Mouse (Mus musculus) kidney, embryonic 14.5 days (tissue): ENCODE data around the gene Nabp2. TPM values are rescaled to one million over a fixed set of nuclear protein-coding genes. Genes with fewer than 3 reads are reported as not detected.
A peak's percentile ranks its signal among the peaks of the same experiment; 100 is the strongest.

Experiments
- ATAC-seq: fragments of 200-750 bp; cut with Nextera tagmentation; 2 replicates; pipeline ENCODE4 v1.8.0; 2017; ENCODE audit warnings: moderate number of reproducible peaks, mild to moderate bottlenecking, moderate TSS enrichment, moderate library complexity; ENCODE audit not compliant: low FRiP score, low TSS enrichment
- H3K27ac ChIP-seq: fragments of 300-500 bp; sonication (generic); 2 replicates; pipeline ENCODE4 v1.5.1; 2014; ENCODE audit warnings: low read depth, mild to moderate bottlenecking, low read length, moderate library complexity, mixed read lengths
- H3K27me3 ChIP-seq: fragments of 300-500 bp; sonication (generic); 2 replicates; pipeline ENCODE4 v1.6.1; 2014; ENCODE audit warnings: mild to moderate bottlenecking, low read length; ENCODE audit not compliant: control insufficient read depth, insufficient read depth
- H3K36me3 ChIP-seq: fragments of 300-500 bp; sonication (generic); 2 replicates; pipeline ENCODE4 v1.6.1; 2014; ENCODE audit warnings: low read length, mixed read lengths; ENCODE audit not compliant: control insufficient read depth, insufficient read depth
- H3K4me1 ChIP-seq: fragments of 300-500 bp; sonication (generic); 2 replicates; pipeline ENCODE4 v1.6.1; 2014; ENCODE audit warnings: low read length, mixed read lengths; ENCODE audit not compliant: control insufficient read depth, insufficient read depth
- H3K4me2 ChIP-seq: fragments of 300-500 bp; sonication (generic); replicated peaks from 2 replicates; pipeline ENCODE4 v1.6.1; 2014; ENCODE audit warnings: low read depth, mild to moderate bottlenecking, low read length
- H3K4me3 ChIP-seq: fragments of 300-500 bp; sonication (generic); 2 replicates; pipeline ENCODE4 v1.5.1; 2014; ENCODE audit warnings: mild to moderate bottlenecking, low read length
- H3K9ac ChIP-seq: fragments of 300-500 bp; sonication (generic); 2 replicates; pipeline ENCODE4 v1.6.1; 2014; ENCODE audit warnings: low read depth, mild to moderate bottlenecking, low read length, moderate library complexity
- H3K9me3 ChIP-seq: fragments of 300-500 bp; sonication (generic); 2 replicates; pipeline ENCODE4 v1.6.1; 2016; ENCODE audit warnings: low read length; ENCODE audit not compliant: control insufficient read depth
- WGBS: fragments of 180-500 bp; shearing (Covaris S2); extraction: QIAGEN DNeasy Blood & Tissue Kit; methylation state at CpG from one replicate; pipeline ENCODE4 v1.1.7; 2014; 5-methylcytosine and 5-hydroxymethylcytosine counted together
- polyA plus RNA-seq: library from polyadenylated mRNA; unstranded; fragments of >200 nt; fragmentation: Nextera tagmentation; extraction: Ambion mirVana; gene quantifications from 2 replicates; pipeline ENCODE4 v1.2.1, GENCODE M21; 2014

Nabp2 gene
- polyA plus RNA-seq, 1 experiment from 2014 or later, result 103 TPM

- Histone ChIP-seq H3K36me3 (peaks cover 62% of the 10 kb centered on the region), H3K27me3 (no peaks in the 10 kb centered on the region), H3K9me3 (no peaks in the 10 kb centered on the region), H3K4me1 (peaks cover 25% of the 10 kb centered on the region), H3K4me3 (no peak overlapping the region), H3K9ac (no peak overlapping the region), H3K4me2 (no peak overlapping the region), H3K27ac (peak overlapping the region; percentile 48; the same call in 1 of the 2 replicates)
- 45% methylated on average over 17 of the region's 17 CpGs for WGBS
- peak; percentile 84 for ATAC-seq
Measured at GRCm38 (mm10) chr10:128435186-128435823, 24.0 kb upstream of the Nabp2 start.

- H3K4me2 ChIP-seq, result no peak overlapping the region
- WGBS, result 69% methylated on average over 10 of the region's 10 CpGs
- H3K27me3 ChIP-seq, result no peaks in the 10 kb centered on the region
- H3K9me3 ChIP-seq, result no peaks in the 10 kb centered on the region
- H3K36me3 ChIP-seq, result peaks cover 61% of the 10 kb centered on the region
- H3K4me3 ChIP-seq, result no peak overlapping the region
- H3K4me1 ChIP-seq, result peaks cover 22% of the 10 kb centered on the region
- ATAC-seq, result 0 out of 2 replicates have a peak, but pooled peaks have one; percentile 6
- peak overlapping the region; percentile 48; the same call in 1 of the 2 replicates for H3K27ac ChIP-seq
- H3K9ac ChIP-seq, result no peak overlapping the region
Measured at GRCm38 (mm10) chr10:128434681-128435080, 23.4 kb upstream of the Nabp2 start.

DNA sequence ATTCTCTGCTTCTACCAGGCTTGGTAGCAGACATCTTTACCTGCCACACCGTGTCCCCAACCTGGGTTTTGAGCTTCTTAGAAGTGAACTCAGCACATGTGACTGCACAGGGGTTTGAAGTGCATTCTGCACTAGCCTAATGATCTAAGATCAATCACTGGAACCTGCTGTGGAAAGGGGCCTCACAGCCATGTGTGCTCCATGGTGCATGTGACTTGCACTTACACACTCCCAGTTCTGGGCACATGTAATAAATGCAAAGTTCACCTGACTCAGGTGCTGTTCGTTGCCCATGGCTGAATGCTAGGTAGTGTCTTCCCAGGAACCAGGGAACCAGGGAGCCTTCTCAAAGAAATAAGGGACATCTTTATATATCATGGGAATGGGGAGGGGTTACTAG is 22.1 kb upstream of the Nabp2 start:
- no peak overlapping the region for H3K27ac ChIP-seq
- H3K4me3 ChIP-seq, result no peak overlapping the region
- H3K27me3 ChIP-seq, result no peaks in the 10 kb centered on the region
- H3K9me3 ChIP-seq, result no peaks in the 10 kb centered on the region
- no peak overlapping the region for H3K9ac ChIP-seq
- H3K4me2 ChIP-seq, result no peak overlapping the region
- ATAC-seq, result no peak
- H3K36me3 ChIP-seq, result peaks cover 63% of the 10 kb centered on the region
- WGBS, result 71% methylated on average over 2 of the region's 2 CpGs
- H3K4me1 ChIP-seq, result peaks cover 15% of the 10 kb centered on the region

- Histone ChIP-seq H3K4me1 (peaks cover 6% of the 10 kb centered on the region), H3K9me3 (no peaks in the 10 kb centered on the region), H3K36me3 (peaks cover 40% of the 10 kb centered on the region), H3K27me3 (no peaks in the 10 kb centered on the region), H3K4me3 (no peak overlapping the region), H3K4me2 (no peak overlapping the region), H3K27ac (no peak overlapping the region), H3K9ac (no peak overlapping the region)
- ATAC-seq, result no peak
- 86% methylated on average over 4 of the region's 4 CpGs for WGBS
Measured at GRCm38 (mm10) chr10:128429454-128429853, 18.2 kb upstream of the Nabp2 start.

DNA sequence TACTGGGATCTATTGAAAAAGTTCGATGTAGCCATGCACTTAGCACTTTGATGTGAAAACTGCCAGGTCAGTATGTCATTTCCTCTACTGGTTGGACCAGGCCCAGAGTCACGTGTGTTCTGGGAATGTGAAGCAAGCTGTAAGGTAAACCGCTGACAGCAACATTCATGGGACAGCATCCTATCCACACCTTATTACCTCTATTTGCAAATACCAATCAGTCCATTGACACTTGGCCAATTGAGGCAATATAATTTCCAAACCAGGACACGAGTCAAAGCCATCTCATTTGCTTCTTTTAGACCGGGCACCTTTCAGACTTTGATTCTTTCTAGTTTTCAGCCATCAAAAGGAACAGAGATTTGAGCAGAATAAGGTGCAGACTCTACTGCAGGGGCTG is 17.8 kb upstream of the Nabp2 start:
- ATAC-seq, result no peak
- no peak overlapping the region for H3K27ac ChIP-seq
- H3K9me3 ChIP-seq, result no peaks in the 10 kb centered on the region
- peaks cover 43% of the 10 kb centered on the region for H3K36me3 ChIP-seq
- no peak overlapping the region for H3K4me3 ChIP-seq
- H3K9ac ChIP-seq, result no peak overlapping the region
- 80% methylated on average over 5 of the region's 5 CpGs for WGBS
- no peaks in the 10 kb centered on the region for H3K27me3 ChIP-seq
- H3K4me2 ChIP-seq, result no peak overlapping the region
- H3K4me1 ChIP-seq, result 0 out of 2 replicates have a peak, but pooled peaks cover 3% of the 10 kb centered on the region

DNA sequence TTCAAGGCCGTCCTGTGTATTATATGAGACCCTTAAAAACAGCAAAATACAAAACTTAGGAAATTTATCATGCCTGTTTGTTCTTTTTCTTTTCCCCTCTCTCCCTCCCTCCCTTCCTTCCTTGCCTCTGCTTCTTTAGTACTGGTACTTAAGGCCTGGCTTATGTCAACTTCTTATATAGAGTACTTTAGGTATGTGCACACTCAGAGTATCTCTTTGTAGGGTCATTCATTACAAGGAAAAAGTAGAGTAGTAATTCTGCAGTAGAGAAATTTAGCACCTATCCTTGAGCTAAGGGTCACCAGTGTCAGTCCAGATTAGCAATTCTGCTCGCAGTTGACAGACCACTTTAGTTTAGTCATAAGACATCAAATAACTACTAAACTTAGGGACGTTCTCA is 14.0 kb upstream of the Nabp2 start:
- Histone ChIP-seq H3K9ac (no peak overlapping the region), H3K4me1 (no peaks in the 10 kb centered on the region), H3K36me3 (peaks cover 65% of the 10 kb centered on the region), H3K27me3 (no peaks in the 10 kb centered on the region), H3K4me2 (no peak overlapping the region), H3K9me3 (no peaks in the 10 kb centered on the region), H3K4me3 (no peak overlapping the region), H3K27ac (peak overlapping the region; percentile 65; the same call in 1 of the 2 replicates)
- ATAC-seq, result no peak
- WGBS, result 67% methylated on average over 3 of the region's 3 CpGs

DNA sequence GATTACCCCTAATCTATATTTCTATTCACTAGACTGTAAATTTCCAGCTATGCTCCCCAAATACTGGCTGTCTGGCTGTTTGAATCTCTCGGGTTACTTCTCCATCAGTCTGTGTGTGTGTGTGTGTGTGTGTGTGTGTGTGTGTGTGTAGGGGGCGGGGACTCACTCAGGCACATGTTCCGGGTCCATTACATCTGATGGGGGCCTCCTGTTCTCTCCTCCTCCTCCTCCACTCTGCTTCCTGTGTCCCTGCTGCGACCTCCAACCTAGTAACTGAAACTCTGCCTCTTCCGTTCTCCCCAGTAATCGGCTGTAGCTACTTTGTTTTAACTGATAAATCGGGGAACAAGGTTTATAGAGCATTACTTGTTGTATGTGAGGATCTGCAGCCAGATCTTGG is 13.3 kb upstream of the Nabp2 start:
- Histone ChIP-seq H3K27ac (peak overlapping the region; percentile 65; the same call in 1 of the 2 replicates), H3K4me3 (no peak overlapping the region), H3K36me3 (peaks cover 66% of the 10 kb centered on the region), H3K27me3 (no peaks in the 10 kb centered on the region), H3K9me3 (no peaks in the 10 kb centered on the region), H3K4me2 (no peak overlapping the region), H3K9ac (no peak overlapping the region), H3K4me1 (no peaks in the 10 kb centered on the region)
- peak; percentile 87 for ATAC-seq
- 9% methylated on average over 7 of the region's 7 CpGs for WGBS

DNA sequence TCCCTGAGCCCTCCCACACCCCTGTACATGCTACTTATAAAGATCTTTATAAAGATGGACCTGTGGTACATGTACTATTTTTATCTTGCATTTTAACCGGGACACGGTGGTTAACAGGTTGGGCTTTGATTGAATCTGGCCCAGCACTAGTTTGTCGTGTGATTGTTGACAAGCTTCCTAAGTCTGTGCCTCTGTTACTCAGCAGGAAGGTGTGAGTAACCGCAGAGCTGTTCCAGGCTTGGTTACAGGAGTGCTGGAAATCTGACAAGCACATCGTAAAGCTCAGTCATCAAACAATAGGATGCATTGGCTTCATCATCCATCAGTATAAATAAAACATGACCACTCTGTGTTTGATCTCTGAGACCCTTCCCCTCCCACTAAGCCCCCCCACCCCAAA is 11.1 kb upstream of the Nabp2 start:
- no peak overlapping the region for H3K4me3 ChIP-seq
- WGBS, result 74% methylated on average over 5 of the region's 5 CpGs
- no peaks in the 10 kb centered on the region for H3K9me3 ChIP-seq
- H3K9ac ChIP-seq, result no peak overlapping the region
- H3K27ac ChIP-seq, result no peak overlapping the region
- H3K36me3 ChIP-seq, result peaks cover 69% of the 10 kb centered on the region
- no peak for ATAC-seq
- H3K4me1 ChIP-seq, result no peaks in the 10 kb centered on the region
- H3K4me2 ChIP-seq, result no peak overlapping the region
- no peaks in the 10 kb centered on the region for H3K27me3 ChIP-seq

DNA sequence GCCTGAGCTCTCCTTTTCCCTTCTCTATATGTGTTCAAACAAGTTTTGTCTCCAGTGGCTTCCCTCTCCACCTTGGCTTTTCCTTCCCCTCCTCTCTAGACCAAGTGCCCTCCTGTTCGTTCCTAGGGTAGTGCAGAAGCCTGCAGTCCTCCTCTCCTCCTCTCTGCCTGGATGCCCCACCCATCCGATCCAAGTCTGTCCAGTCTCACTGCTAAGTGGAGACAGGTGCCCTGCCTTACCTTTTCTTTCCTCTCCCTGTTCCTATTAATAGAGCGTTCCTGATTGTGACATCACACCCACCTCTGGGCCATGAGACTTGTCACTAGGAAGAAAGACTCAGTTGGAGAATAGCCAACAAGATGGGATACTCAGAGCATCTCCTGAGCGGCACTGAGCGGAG is 3.6 kb upstream of the Nabp2 start:
- no peak for ATAC-seq
- no peak overlapping the region for H3K9ac ChIP-seq
- H3K4me1 ChIP-seq, result peaks cover 25% of the 10 kb centered on the region
- 96% methylated on average over 5 of the region's 5 CpGs for WGBS
- H3K4me2 ChIP-seq, result no peak overlapping the region
- H3K27ac ChIP-seq, result no peak overlapping the region
- peaks cover 59% of the 10 kb centered on the region for H3K36me3 ChIP-seq
- H3K9me3 ChIP-seq, result no peaks in the 10 kb centered on the region
- no peak overlapping the region for H3K4me3 ChIP-seq
- H3K27me3 ChIP-seq, result no peaks in the 10 kb centered on the region
